Mouse (Mus musculus): ENCODE data around the gene Grrp1. TPM values are rescaled to one million over a fixed set of nuclear protein-coding genes. Genes with fewer than 3 reads are reported as not detected.
A peak's percentile ranks its signal among the peaks of the same experiment; 100 is the strongest.

The Grrp1 gene
- polyA plus RNA-seq, 1 experiment from 2014 or later: 4.5 TPM

GRCm38 (mm10) chr4:134238686-134239085 is 15.2 kb downstream of the Grrp1 start:
- Histone ChIP-seq H3K9me3 (replicated peaks) (no peaks in the 10 kb centered on the region), H3K9ac (no peak overlapping the region), H3K4me2 (peak overlapping the region; percentile 74), H3K4me3 (peak overlapping the region; percentile 41), H3K27me3 (replicated peaks) (peaks cover 18% of the 10 kb centered on the region), H3K4me1 (replicated peaks) (peaks cover 16% of the 10 kb centered on the region), H3K36me3 (no peaks in the 10 kb centered on the region), H3K27ac (ENCODE audit: poor library complexity, severe bottlenecking) (no peak overlapping the region)
- WGBS: 10% methylated on average over 10 of the region's 10 CpGs
- ATAC-seq (ENCODE audit: insufficient number of reproducible peaks, low FRiP score): no peak

GRCm38 (mm10) chr4:134238279-134238651 is 15.6 kb downstream of the Grrp1 start, which contains the start of gene Cnksr1:
Cnksr1 (minus strand) TSS chr4:134238399.
- H3K27me3 ChIP-seq (replicated peaks): peaks cover 18% of the 10 kb centered on the region
- peak within 1 kb of the TSS; percentile 74 for H3K4me2 ChIP-seq
- H3K9me3 ChIP-seq (replicated peaks): no peaks in the 10 kb centered on the region
- H3K4me3 ChIP-seq: peak within 1 kb of the TSS; percentile 41
- H3K9ac ChIP-seq: peak within 1 kb of the TSS; percentile 11
- H3K4me1 ChIP-seq (replicated peaks): peaks cover 16% of the 10 kb centered on the region
- H3K36me3 ChIP-seq: no peaks in the 10 kb centered on the region
- H3K27ac ChIP-seq (ENCODE audit: poor library complexity, severe bottlenecking): no peak within 1 kb of the TSS
- WGBS: 3% methylated on average over 18 of the region's 18 CpGs
- ATAC-seq (ENCODE audit: insufficient number of reproducible peaks, low FRiP score): peak; percentile 54

GRCm38 (mm10) chr4:134237582-134238278 is 16.2 kb downstream of the Grrp1 start:
- ATAC-seq (ENCODE audit: insufficient number of reproducible peaks, low FRiP score): peak; percentile 44; the same call in 1 of the 2 replicates
- WGBS: 19% methylated on average over 19 of the region's 19 CpGs

GRCm38 (mm10) chr4:134234876-134235275 is 19.0 kb downstream of the Grrp1 start:
- no peak overlapping the region for H3K4me2 ChIP-seq
- no peak overlapping the region for H3K9ac ChIP-seq
- ATAC-seq (ENCODE audit: insufficient number of reproducible peaks, low FRiP score): no peak
- H3K36me3 ChIP-seq: no peaks in the 10 kb centered on the region
- H3K9me3 ChIP-seq (replicated peaks): no peaks in the 10 kb centered on the region
- no peak overlapping the region for H3K27ac ChIP-seq (ENCODE audit: poor library complexity, severe bottlenecking)
- peaks cover 29% of the 10 kb centered on the region for H3K27me3 ChIP-seq (replicated peaks)
- no peak overlapping the region for H3K4me3 ChIP-seq
- H3K4me1 ChIP-seq (replicated peaks): peaks cover 20% of the 10 kb centered on the region
- 65% methylated on average over 5 of the region's 5 CpGs for WGBS

More at GRCm38 (mm10) chr4:134237582-134238278, 16.2 kb downstream of the Grrp1 start:
- H3K4me3 ChIP-seq: peak overlapping the region; percentile 41
- peaks cover 16% of the 10 kb centered on the region for H3K4me1 ChIP-seq (replicated peaks)
- H3K9ac ChIP-seq: peak overlapping the region; percentile 11
- H3K27ac ChIP-seq (ENCODE audit: poor library complexity, severe bottlenecking): no peak overlapping the region
- no peaks in the 10 kb centered on the region for H3K9me3 ChIP-seq (replicated peaks)
- peak overlapping the region; percentile 74 for H3K4me2 ChIP-seq
- peaks cover 23% of the 10 kb centered on the region for H3K27me3 ChIP-seq (replicated peaks)
- H3K36me3 ChIP-seq: no peaks in the 10 kb centered on the region

GRCm38 (mm10) chr4:134230431-134230830 is 23.5 kb downstream of the Grrp1 start:
- Histone ChIP-seq H3K9ac (no peak overlapping the region), H3K27me3 (replicated peaks) (peaks cover 20% of the 10 kb centered on the region; the same call in 1 of the 2 replicates), H3K36me3 (no peaks in the 10 kb centered on the region), H3K4me2 (no peak overlapping the region), H3K27ac (ENCODE audit: poor library complexity, severe bottlenecking) (no peak overlapping the region), H3K9me3 (replicated peaks) (no peaks in the 10 kb centered on the region), H3K4me3 (no peak overlapping the region), H3K4me1 (replicated peaks) (0 out of 2 replicates have a peak, but pooled peaks cover 4% of the 10 kb centered on the region)
- no peak for ATAC-seq (ENCODE audit: insufficient number of reproducible peaks, low FRiP score)
- 30% methylated on average over 8 of the region's 8 CpGs for WGBS

- Histone ChIP-seq H3K9ac (no peak within 1 kb of the TSS), H3K36me3 (no peaks in the 10 kb centered on the region), H3K4me1 (replicated peaks) (0 out of 2 replicates have a peak, but pooled peaks cover 4% of the 10 kb centered on the region), H3K27ac (ENCODE audit: poor library complexity, severe bottlenecking) (no peak within 1 kb of the TSS), H3K9me3 (replicated peaks) (no peaks in the 10 kb centered on the region), H3K4me3 (no peak within 1 kb of the TSS), H3K4me2 (no peak within 1 kb of the TSS), H3K27me3 (replicated peaks) (0 out of 2 replicates have a peak, but pooled peaks cover 8% of the 10 kb centered on the region)
- 64% methylated on average over 8 of the region's 8 CpGs for WGBS
- ATAC-seq (ENCODE audit: insufficient number of reproducible peaks, low FRiP score): no peak
Measured at GRCm38 (mm10) chr4:134227194-134227593, 26.7 kb downstream of the Grrp1 start, which contains the start of gene Catsper4. Catsper4 (minus strand) TSS chr4:134227383.

- Histone ChIP-seq H3K9me3 (replicated peaks) (no peaks in the 10 kb centered on the region), H3K4me3 (no peak overlapping the region), H3K27ac (ENCODE audit: poor library complexity, severe bottlenecking) (no peak overlapping the region), H3K4me2 (no peak overlapping the region), H3K27me3 (replicated peaks) (0 out of 2 replicates have a peak, but pooled peaks cover 5% of the 10 kb centered on the region), H3K4me1 (replicated peaks) (no peaks in the 10 kb centered on the region), H3K9ac (no peak overlapping the region), H3K36me3 (no peaks in the 10 kb centered on the region)
- WGBS: 57% methylated on average over 11 of the region's 11 CpGs
- ATAC-seq (ENCODE audit: insufficient number of reproducible peaks, low FRiP score): no peak
Measured at GRCm38 (mm10) chr4:134222793-134223600, 30.9 kb downstream of the Grrp1 start.

- no peak overlapping the region for H3K9ac ChIP-seq
- no peak for ATAC-seq (ENCODE audit: insufficient number of reproducible peaks, low FRiP score)
- no peaks in the 10 kb centered on the region for H3K9me3 ChIP-seq (replicated peaks)
- no peak overlapping the region for H3K4me3 ChIP-seq
- H3K36me3 ChIP-seq: no peaks in the 10 kb centered on the region
- WGBS: 61% methylated on average over 6 of the region's 6 CpGs
- peaks cover 13% of the 10 kb centered on the region for H3K27me3 ChIP-seq (replicated peaks)
- H3K4me2 ChIP-seq: no peak overlapping the region
- H3K27ac ChIP-seq (ENCODE audit: poor library complexity, severe bottlenecking): no peak overlapping the region
- peaks cover 9% of the 10 kb centered on the region for H3K4me1 ChIP-seq (replicated peaks)
Measured at GRCm38 (mm10) chr4:134206488-134207053, 47.3 kb downstream of the Grrp1 start.

GRCm38 (mm10) chr4:134203340-134203896 is 50.5 kb downstream of the Grrp1 start:
- no peaks in the 10 kb centered on the region for H3K9me3 ChIP-seq (replicated peaks)
- no peak for ATAC-seq (ENCODE audit: insufficient number of reproducible peaks, low FRiP score)
- H3K4me1 ChIP-seq (replicated peaks): peaks cover 2% of the 10 kb centered on the region
- H3K9ac ChIP-seq: no peak overlapping the region
- H3K4me3 ChIP-seq: no peak overlapping the region
- no peak overlapping the region for H3K27ac ChIP-seq (ENCODE audit: poor library complexity, severe bottlenecking)
- H3K4me2 ChIP-seq: no peak overlapping the region
- no peaks in the 10 kb centered on the region for H3K36me3 ChIP-seq
- H3K27me3 ChIP-seq (replicated peaks): peaks cover 2% of the 10 kb centered on the region; the same call in 1 of the 2 replicates
- WGBS: 77% methylated on average over 17 of the region's 17 CpGs

- ATAC-seq (ENCODE audit: insufficient number of reproducible peaks, low FRiP score): no peak
- Histone ChIP-seq H3K4me1 (replicated peaks) (no peaks in the 10 kb centered on the region), H3K9me3 (replicated peaks) (no peaks in the 10 kb centered on the region), H3K9ac (no peak within 1 kb of the TSS), H3K4me3 (no peak within 1 kb of the TSS), H3K27me3 (replicated peaks) (no peaks in the 10 kb centered on the region), H3K4me2 (no peak within 1 kb of the TSS), H3K36me3 (no peaks in the 10 kb centered on the region), H3K27ac (ENCODE audit: poor library complexity, severe bottlenecking) (no peak within 1 kb of the TSS)
- WGBS: 79% methylated on average over 4 of the region's 4 CpGs
Measured at GRCm38 (mm10) chr4:134202904-134203303, 51.0 kb downstream of the Grrp1 start, which contains the start of gene Gm7534. Gm7534 (minus strand) TSS chr4:134203004.

Data from heart, embryonic 12.5 days (tissue).